Mouse (Mus musculus): ENCODE data around the gene Arl5c. TPM values are rescaled to one million over a fixed set of nuclear protein-coding genes. Genes with fewer than 3 reads are reported as not detected.

Gene Arl5c
- total and polyA plus RNA-seq, 2 experiments from 2014 or later = 2.9 TPM; not detected in 1

DNA sequence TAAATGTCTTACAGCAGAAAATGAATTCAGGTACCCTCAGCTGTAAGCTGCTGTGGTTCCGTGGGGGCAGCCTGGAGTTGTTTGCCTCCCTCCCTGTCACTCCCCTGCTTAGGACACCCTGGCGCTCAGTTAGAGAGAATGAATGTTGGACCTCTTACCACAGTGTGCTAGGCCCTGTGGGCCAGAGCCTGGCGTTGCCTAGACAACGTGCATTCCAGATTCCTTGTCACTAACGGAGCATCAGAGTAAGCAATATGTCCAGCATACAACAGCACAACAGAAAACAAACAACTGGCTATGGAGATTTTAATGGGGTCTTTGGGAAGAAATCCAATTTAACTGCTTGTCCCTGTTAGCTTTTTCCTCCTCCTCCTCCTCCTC, 36.7 kb downstream of the Arl5c start:
- 70% methylated on average over 5 of the region's 5 CpGs for WGBS
- H3K4me1 ChIP-seq (ENCODE audit: control insufficient read depth, insufficient read depth) = 0 out of 2 replicates have a peak, but pooled peaks cover 5% of the 10 kb centered on the region
- no peak for ATAC-seq (ENCODE audit: insufficient read depth, low read depth)

DNA sequence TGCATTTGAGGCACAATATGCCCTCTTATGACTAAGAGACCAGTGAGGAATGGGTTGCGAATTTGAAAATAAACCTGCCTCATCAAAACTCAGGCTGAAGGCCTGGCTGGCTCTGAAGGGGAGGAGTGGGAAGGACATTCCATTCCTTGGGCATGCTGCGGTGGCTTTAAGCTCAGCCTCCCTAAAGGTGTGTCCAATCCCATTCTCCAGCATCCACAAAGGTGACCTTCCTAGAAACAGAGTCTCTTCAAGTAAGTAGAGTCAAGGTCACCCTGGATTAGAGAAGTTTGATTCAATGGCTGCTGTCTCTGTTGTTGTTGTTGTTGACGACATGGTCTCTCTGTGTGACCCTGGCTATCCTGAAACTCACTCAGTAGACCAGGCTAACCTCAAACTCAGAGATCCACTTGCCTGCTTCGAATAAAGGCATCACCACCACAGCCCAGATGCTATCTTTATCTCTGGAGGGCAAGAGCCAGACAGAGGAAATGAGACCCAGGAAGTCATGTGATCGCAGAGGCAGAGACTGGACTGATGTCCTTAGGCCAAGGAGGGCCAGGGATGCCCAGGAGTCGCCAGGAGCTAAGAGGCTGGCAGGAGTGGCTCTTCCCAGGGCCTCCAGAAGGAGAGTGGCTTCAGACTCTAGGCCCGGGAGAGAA, 37.2 kb downstream of the Arl5c start:
- H3K27me3 ChIP-seq (ENCODE audit: control insufficient read depth, insufficient read depth, low read length) = no peaks in the 10 kb centered on the region
- no peak for ATAC-seq (ENCODE audit: insufficient read depth, low read depth)
- H3K9ac ChIP-seq (replicated peaks; ENCODE audit: low read depth, low read length) = no peak overlapping the region
- 0 out of 2 replicates have a peak, but pooled peaks cover 5% of the 10 kb centered on the region for H3K4me1 ChIP-seq (ENCODE audit: control insufficient read depth, insufficient read depth)
- no peak for DNase-seq (ENCODE audit: low spot score)
- H3K36me3 ChIP-seq (replicated peaks; ENCODE audit: control insufficient read depth, insufficient read depth, low read length) = no peaks in the 10 kb centered on the region
- H3K27ac ChIP-seq (ENCODE audit: low read depth) = no peak overlapping the region
- H3K4me3 ChIP-seq (ENCODE audit: low read depth, low read length) = no peak overlapping the region
- H3K4me2 ChIP-seq (ENCODE audit: low read depth, low read length) = no peak overlapping the region
- WGBS = 70% methylated on average over 7 of the region's 7 CpGs
- no peak for TF ChIP-seq EP300 (IDR thresholded peaks at IDR 0.05; ENCODE audit: low read depth)
- TF ChIP-seq CTCF (IDR thresholded peaks at IDR 0.05; ENCODE audit: low read depth) = no peak
- no peaks in the 10 kb centered on the region for H3K9me3 ChIP-seq (replicated peaks; ENCODE audit: control insufficient read depth, low read length)

More for the DNA sequence above, 36.7 kb downstream of the Arl5c start:
- no peak for DNase-seq (ENCODE audit: low spot score)
- H3K4me3 ChIP-seq (ENCODE audit: low read depth, low read length) = no peak overlapping the region
- no peaks in the 10 kb centered on the region for H3K9me3 ChIP-seq (replicated peaks; ENCODE audit: control insufficient read depth, low read length)
- H3K27me3 ChIP-seq (ENCODE audit: control insufficient read depth, insufficient read depth, low read length) = no peaks in the 10 kb centered on the region
- no peaks in the 10 kb centered on the region for H3K36me3 ChIP-seq (replicated peaks; ENCODE audit: control insufficient read depth, insufficient read depth, low read length)
- TF ChIP-seq CTCF (IDR thresholded peaks at IDR 0.05; ENCODE audit: low read depth) (no peak), EP300 (IDR thresholded peaks at IDR 0.05; ENCODE audit: low read depth) (no peak)
- H3K9ac ChIP-seq (replicated peaks; ENCODE audit: low read depth, low read length) = no peak overlapping the region
- no peak overlapping the region for H3K4me2 ChIP-seq (ENCODE audit: low read depth, low read length)
- H3K27ac ChIP-seq (ENCODE audit: low read depth) = no peak overlapping the region

DNA sequence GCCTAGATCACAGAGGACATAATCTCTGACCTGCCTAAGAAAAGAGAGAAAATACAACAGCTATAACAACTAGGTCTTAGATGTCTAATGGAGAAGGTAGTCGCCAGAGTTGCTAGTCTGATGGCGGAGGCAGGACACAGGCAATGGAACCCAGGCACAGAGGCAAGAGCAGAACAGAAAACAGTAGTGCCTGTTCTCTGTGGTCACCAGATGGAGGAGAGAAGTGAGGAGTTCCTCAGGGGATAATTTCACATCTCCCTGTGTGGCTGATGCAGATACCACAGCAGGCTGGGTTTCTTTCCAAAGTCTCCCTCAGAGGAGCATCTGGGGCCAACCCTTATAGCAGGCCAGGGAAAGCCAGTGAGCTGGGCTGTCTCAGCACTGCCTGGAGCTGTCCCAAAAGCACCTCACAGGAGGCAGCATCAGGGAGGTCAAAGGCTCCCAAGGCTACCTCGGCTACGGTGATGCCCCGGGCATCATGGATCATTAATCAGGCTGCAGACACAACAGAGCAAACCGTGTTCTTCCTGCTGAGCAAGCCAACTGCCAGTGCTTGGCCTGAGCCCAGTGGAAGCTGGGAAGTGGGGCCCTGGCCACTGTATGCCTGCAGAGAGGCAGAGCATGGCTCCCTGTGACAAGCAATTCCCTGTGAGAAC, 38.9 kb downstream of the Arl5c start:
- ATAC-seq (ENCODE audit: insufficient read depth, low read depth) (no peak), DNase-seq (ENCODE audit: low spot score) (no peak)
- TF ChIP-seq EP300 (IDR thresholded peaks at IDR 0.05; ENCODE audit: low read depth) (no peak), CTCF (IDR thresholded peaks at IDR 0.05; ENCODE audit: low read depth) (no peak)
- Histone ChIP-seq H3K4me2 (ENCODE audit: low read depth, low read length) (no peak overlapping the region), H3K36me3 (replicated peaks; ENCODE audit: control insufficient read depth, insufficient read depth, low read length) (no peaks in the 10 kb centered on the region), H3K9ac (replicated peaks; ENCODE audit: low read depth, low read length) (no peak overlapping the region), H3K9me3 (replicated peaks; ENCODE audit: control insufficient read depth, low read length) (no peaks in the 10 kb centered on the region), H3K4me1 (ENCODE audit: control insufficient read depth, insufficient read depth) (0 out of 2 replicates have a peak, but pooled peaks cover 5% of the 10 kb centered on the region), H3K27ac (ENCODE audit: low read depth) (no peak overlapping the region), H3K27me3 (ENCODE audit: control insufficient read depth, insufficient read depth, low read length) (no peaks in the 10 kb centered on the region), H3K4me3 (ENCODE audit: low read depth, low read length) (no peak overlapping the region)
- 71% methylated on average over 6 of the region's 6 CpGs for WGBS

DNA sequence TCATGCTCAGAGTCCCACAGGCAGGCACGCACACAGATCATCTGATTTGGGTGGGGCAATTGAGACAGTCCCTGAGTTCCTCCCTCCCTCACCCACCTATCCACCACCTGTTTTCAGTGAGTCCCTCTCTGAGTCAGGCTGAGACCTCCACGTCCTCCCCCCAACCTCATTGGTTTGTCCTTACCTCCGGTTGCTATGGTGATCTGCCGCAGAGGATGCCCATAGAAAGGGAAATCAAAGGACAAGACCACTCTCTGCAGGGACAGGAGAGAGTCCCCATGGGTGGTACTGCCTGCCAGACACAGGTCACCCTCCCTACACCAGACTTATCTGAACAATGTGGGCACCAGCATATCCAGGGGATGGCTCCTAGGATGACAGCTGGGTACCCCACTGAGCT, 40.1 kb downstream of the Arl5c start:
- Histone ChIP-seq H3K27ac (ENCODE audit: low read depth) (no peak overlapping the region), H3K9ac (replicated peaks; ENCODE audit: low read depth, low read length) (no peak overlapping the region), H3K4me1 (ENCODE audit: control insufficient read depth, insufficient read depth) (0 out of 2 replicates have a peak, but pooled peaks cover 5% of the 10 kb centered on the region), H3K27me3 (ENCODE audit: control insufficient read depth, insufficient read depth, low read length) (no peaks in the 10 kb centered on the region), H3K4me2 (ENCODE audit: low read depth, low read length) (no peak overlapping the region), H3K4me3 (ENCODE audit: low read depth, low read length) (no peak overlapping the region), H3K9me3 (replicated peaks; ENCODE audit: control insufficient read depth, low read length) (no peaks in the 10 kb centered on the region), H3K36me3 (replicated peaks; ENCODE audit: control insufficient read depth, insufficient read depth, low read length) (no peaks in the 10 kb centered on the region)
- DNase-seq (ENCODE audit: low spot score) (no peak), ATAC-seq (ENCODE audit: insufficient read depth, low read depth) (no peak)
- TF ChIP-seq CTCF (IDR thresholded peaks at IDR 0.05; ENCODE audit: low read depth) = no peak
- no peak for TF ChIP-seq EP300 (IDR thresholded peaks at IDR 0.05; ENCODE audit: low read depth)
- 72% methylated on average over 4 of the region's 4 CpGs for WGBS

DNA sequence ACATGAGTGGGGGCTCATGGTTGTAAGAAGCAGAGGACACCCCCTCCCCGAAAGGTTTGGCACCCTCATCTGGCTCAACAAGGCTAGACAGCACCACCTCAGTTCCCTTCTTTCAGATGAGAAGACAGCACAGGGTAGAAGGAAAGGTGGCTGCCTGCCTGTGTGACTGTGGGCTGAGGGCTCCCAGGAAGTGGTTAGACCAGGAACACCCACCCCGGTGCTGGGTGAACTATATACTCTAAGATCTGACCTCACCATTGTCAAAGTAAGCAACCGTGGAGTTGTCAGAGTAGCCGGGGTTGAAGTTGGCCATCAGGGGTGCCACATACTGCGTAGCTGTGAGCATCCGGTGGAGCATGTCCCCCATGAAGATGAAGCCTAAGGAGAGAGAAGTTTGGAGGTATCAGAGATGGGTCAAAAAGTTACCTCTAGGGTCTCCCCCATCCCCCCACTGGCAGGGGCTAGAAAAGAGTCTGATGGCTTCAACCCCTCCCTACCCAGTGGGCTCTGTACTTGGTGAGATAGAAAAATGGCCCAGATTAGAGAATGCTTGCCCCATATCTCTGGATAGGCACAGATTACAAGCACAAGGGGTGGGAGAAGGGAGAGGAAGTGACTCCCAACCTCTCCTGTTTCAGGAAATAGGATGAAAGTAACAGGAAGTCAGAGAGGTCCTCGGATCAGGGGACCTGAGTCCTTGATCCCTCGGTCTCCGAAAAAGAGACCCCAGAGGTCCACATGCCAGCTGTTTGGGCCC, 40.7 kb downstream of the Arl5c start:
- no peaks in the 10 kb centered on the region for H3K36me3 ChIP-seq (replicated peaks; ENCODE audit: control insufficient read depth, insufficient read depth, low read length)
- H3K4me1 ChIP-seq (ENCODE audit: control insufficient read depth, insufficient read depth) = 0 out of 2 replicates have a peak, but pooled peaks cover 5% of the 10 kb centered on the region
- no peak for DNase-seq (ENCODE audit: low spot score)
- H3K27me3 ChIP-seq (ENCODE audit: control insufficient read depth, insufficient read depth, low read length) = no peaks in the 10 kb centered on the region
- H3K9me3 ChIP-seq (replicated peaks; ENCODE audit: control insufficient read depth, low read length) = no peaks in the 10 kb centered on the region
- no peak overlapping the region for H3K27ac ChIP-seq (ENCODE audit: low read depth)
- 71% methylated on average over 9 of the region's 9 CpGs for WGBS
- TF ChIP-seq CTCF (IDR thresholded peaks at IDR 0.05; ENCODE audit: low read depth) (no peak), EP300 (IDR thresholded peaks at IDR 0.05; ENCODE audit: low read depth) (no peak)
- H3K9ac ChIP-seq (replicated peaks; ENCODE audit: low read depth, low read length) = no peak overlapping the region
- no peak overlapping the region for H3K4me2 ChIP-seq (ENCODE audit: low read depth, low read length)
- ATAC-seq (ENCODE audit: insufficient read depth, low read depth) = no peak
- H3K4me3 ChIP-seq (ENCODE audit: low read depth, low read length) = no peak overlapping the region

All from heart, postnatal 0 days (tissue).